20 mouse cellular contexts compared by ENCODE assay signal in the genomic region with DNA sequence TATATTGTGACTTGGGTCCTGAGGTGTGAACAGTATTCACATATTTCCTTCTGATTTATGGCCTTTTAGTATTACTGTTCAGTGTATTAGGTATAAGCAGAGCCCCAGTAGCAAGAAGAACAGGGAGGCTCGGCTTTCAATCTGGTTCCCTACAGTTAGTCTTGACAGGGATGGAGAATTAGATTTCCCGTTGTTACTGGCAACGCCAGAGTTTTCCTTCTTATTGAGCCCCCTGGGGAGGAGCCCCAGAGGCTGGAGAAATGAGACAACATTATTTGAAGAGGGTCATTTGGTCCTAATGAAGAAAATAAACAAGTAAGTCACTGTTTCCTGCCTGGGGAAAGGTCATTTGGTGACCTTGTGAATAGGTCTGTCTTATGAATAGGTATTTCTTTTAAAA.
A peak's percentile ranks its signal among the peaks of the same experiment; 100 is the strongest.
DNase-seq lines count a peak whose midpoint lies in the region; ATAC-seq and TF ChIP-seq lines count a peak whose summit lies in the region.
"Had no signal": no experiment of that assay in that cellular context is flagged by ENCODE, and none has a peak within 500 bp of the region (broad histone marks: within the 10 kb centered on the region; RNA-seq: fewer than 3 reads in every experiment).

No protein-coding gene starts in this region.

- no peak for TF ChIP-seq EP300 in heart, adult 2 months (IDR thresholded peaks at IDR 0.05; ENCODE audit: insufficient read depth, low read depth, low read length)

- WGBS in heart, adult 2 months = 33% methylated on average over 3 of the region's 3 CpGs
- 32% methylated on average over 3 of the region's 3 CpGs for WGBS in heart, embryonic 11.5 days (ENCODE audit: insufficient replicate concordance)
- WGBS in midbrain, embryonic 14.5 days = 3% methylated on average over 3 of the region's 3 CpGs
- WGBS in midbrain, postnatal 0 days = 12% methylated on average over 3 of the region's 3 CpGs

- no peak for TF ChIP-seq POLR2A in heart, adult 2 months (IDR thresholded peaks at IDR 0.05; ENCODE audit: insufficient read depth, low read depth, low read length)

- DNase-seq in heart, adult 2 months = no peak
- peak; percentile 41 for DNase-seq in midbrain, embryonic 14.5 days
- no peak for DNase-seq in midbrain, postnatal 0 days (ENCODE audit: low spot score)
- peak; percentile 27 for DNase-seq in embryo, embryonic 9.5 days (ENCODE audit: extremely low spot score)
- DNase-seq in gastrocnemius, postnatal 25 days = no peak
- DNase-seq in cerebellum, adult 9-11 months = no peak
- DNase-seq: adrenal gland, postnatal 14 days; cerebellum, adult 18-20 months; cerebellum, postnatal 10 days; gastrocnemius, postnatal 14 days; heart, postnatal 36 days had no signal

- H3K4me2 ChIP-seq in heart, embryonic 11.5 days = no peak overlapping the region
- H3K4me2 ChIP-seq in midbrain, embryonic 14.5 days (ENCODE audit: low read length) = no peak overlapping the region
- H3K4me2 ChIP-seq in midbrain, postnatal 0 days (ENCODE audit: low read depth, low read length, poor library complexity, severe bottlenecking) = no peak overlapping the region
- H3K4me2 ChIP-seq: embryonic facial prominence, embryonic 12.5 days; forebrain, embryonic 15.5 days; heart, embryonic 12.5 days; hindbrain, embryonic 15.5 days had no signal

- H3K27me3 ChIP-seq in heart, adult 2 months (ENCODE audit: control insufficient read depth, insufficient read depth, low read length) = no peaks in the 10 kb centered on the region
- no peaks in the 10 kb centered on the region; the same call in 1 of the 2 replicates for H3K27me3 ChIP-seq in heart, embryonic 11.5 days (ENCODE audit: control insufficient read depth, insufficient read depth, low read length)
- H3K27me3 ChIP-seq in midbrain, embryonic 14.5 days (ENCODE audit: control insufficient read depth, insufficient read depth, low read length) = no peaks in the 10 kb centered on the region
- H3K27me3 ChIP-seq in midbrain, postnatal 0 days (ENCODE audit: insufficient read depth, low read length) = no peaks in the 10 kb centered on the region
- H3K27me3 ChIP-seq: CH12.LX; embryonic facial prominence, embryonic 12.5 days; forebrain, embryonic 15.5 days; hindbrain, embryonic 15.5 days had no signal

- intact Hi-C loops in heart, adult 2 months (cut with DNase I) = loop anchor here (2.0 kb wide), 1 partner anchor 43 kb away; no protein-coding TSS in a partner anchor

- H3K79me2 ChIP-seq in heart, adult 2 months (replicated peaks; ENCODE audit: control insufficient read depth, insufficient read depth, low read length) = no peaks in the 10 kb centered on the region

- H3K4me1 ChIP-seq in heart, adult 2 months (ENCODE audit: control insufficient read depth, insufficient read depth, low read length) = peaks cover 6% of the 10 kb centered on the region
- H3K4me1 ChIP-seq in heart, embryonic 11.5 days (ENCODE audit: control insufficient read depth, insufficient read depth, low read length) = no peaks in the 10 kb centered on the region
- 0 out of 2 replicates have a peak, but pooled peaks cover 2% of the 10 kb centered on the region for H3K4me1 ChIP-seq in midbrain, embryonic 14.5 days (ENCODE audit: control insufficient read depth, insufficient read depth, low read length)
- H3K4me1 ChIP-seq in midbrain, postnatal 0 days (ENCODE audit: insufficient read depth, low read length) = no peaks in the 10 kb centered on the region
- H3K4me1 ChIP-seq: heart, embryonic 12.5 days had no signal

- H3K9ac ChIP-seq in heart, adult 2 months (ENCODE audit: low read depth, low read length) = no peak overlapping the region
- H3K9ac ChIP-seq in heart, embryonic 11.5 days (ENCODE audit: low read depth, low read length) = no peak overlapping the region
- no peak overlapping the region for H3K9ac ChIP-seq in midbrain, embryonic 14.5 days (replicated peaks; ENCODE audit: low read length)
- H3K9ac ChIP-seq in midbrain, postnatal 0 days (replicated peaks; ENCODE audit: low read length, poor library complexity, severe bottlenecking) = no peak overlapping the region
- H3K9ac ChIP-seq: embryonic facial prominence, embryonic 12.5 days; forebrain, embryonic 15.5 days; heart, embryonic 12.5 days; hindbrain, embryonic 15.5 days had no signal

- H3K4me3 ChIP-seq in heart, adult 2 months = no peak overlapping the region
- no peak overlapping the region for H3K4me3 ChIP-seq in heart, embryonic 11.5 days (ENCODE audit: low read depth, low read length)
- H3K4me3 ChIP-seq in midbrain, embryonic 14.5 days (replicated peaks; ENCODE audit: low read depth, low read length) = no peak overlapping the region
- H3K4me3 ChIP-seq in midbrain, postnatal 0 days (ENCODE audit: low read depth, low read length) = no peak overlapping the region
- H3K4me3 ChIP-seq: embryonic facial prominence, embryonic 12.5 days; forebrain, embryonic 15.5 days; heart, embryonic 12.5 days; hindbrain, embryonic 15.5 days had no signal

- H3K36me3 ChIP-seq in heart, adult 2 months (ENCODE audit: control insufficient read depth, insufficient read depth, low read length) = peaks cover 5% of the 10 kb centered on the region
- H3K36me3 ChIP-seq in heart, embryonic 11.5 days (ENCODE audit: control insufficient read depth, insufficient read depth, low read length) = no peaks in the 10 kb centered on the region
- no peaks in the 10 kb centered on the region for H3K36me3 ChIP-seq in midbrain, embryonic 14.5 days (ENCODE audit: control insufficient read depth, insufficient read depth, low read length)
- no peaks in the 10 kb centered on the region for H3K36me3 ChIP-seq in midbrain, postnatal 0 days (ENCODE audit: insufficient read depth, low read length)
- H3K36me3 ChIP-seq: embryonic facial prominence, embryonic 12.5 days; forebrain, embryonic 15.5 days; heart, embryonic 12.5 days; hindbrain, embryonic 15.5 days had no signal

- no peak for ATAC-seq in heart, embryonic 11.5 days (replicated peaks; ENCODE audit: insufficient number of reproducible peaks, low FRiP score, low TSS enrichment)
- ATAC-seq in midbrain, embryonic 14.5 days (ENCODE audit: low FRiP score, low TSS enrichment) = no peak
- ATAC-seq in midbrain, postnatal 0 days (ENCODE audit: low FRiP score) = no peak
- ATAC-seq: activated CD4-positive, CD25-positive, alpha-beta regulatory T cell, adult 4 months; forebrain, embryonic 15.5 days; intestine, embryonic 16.5 days; Patski had no signal

- peak overlapping the region; percentile 55 for H3K27ac ChIP-seq in heart, adult 2 months
- no peak overlapping the region for H3K27ac ChIP-seq in heart, embryonic 11.5 days (ENCODE audit: low read depth, low read length)
- H3K27ac ChIP-seq in midbrain, embryonic 14.5 days (replicated peaks; ENCODE audit: low read depth, low read length) = no peak overlapping the region
- H3K27ac ChIP-seq in midbrain, postnatal 0 days (ENCODE audit: low read depth, low read length) = no peak overlapping the region
- H3K27ac ChIP-seq: embryonic facial prominence, embryonic 12.5 days; forebrain, embryonic 15.5 days; hindbrain, embryonic 15.5 days had no signal

- no peaks in the 10 kb centered on the region for H3K9me3 ChIP-seq in heart, embryonic 11.5 days (replicated peaks; ENCODE audit: control insufficient read depth, low read length)
- no peaks in the 10 kb centered on the region for H3K9me3 ChIP-seq in midbrain, embryonic 14.5 days (ENCODE audit: control insufficient read depth, low read length)
- no peaks in the 10 kb centered on the region for H3K9me3 ChIP-seq in midbrain, postnatal 0 days (ENCODE audit: low read length)
- H3K9me3 ChIP-seq: embryonic facial prominence, embryonic 12.5 days; forebrain, embryonic 15.5 days; heart, embryonic 12.5 days; hindbrain, embryonic 15.5 days had no signal

- no peak for TF ChIP-seq CTCF in heart, adult 2 months (IDR thresholded peaks at IDR 0.05)
- TF ChIP-seq CTCF in midbrain, postnatal 0 days (IDR thresholded peaks at IDR 0.05) = no peak

Comparison
In these comparisons a context has a peak if more than half of its experiments do, and no peak if none do; other contexts are left out.
1. DNase-seq: peak in midbrain, embryonic 14.5 days (single experiment) and embryo, embryonic 9.5 days (single experiment); none in heart, adult 2 months (0 of 2), midbrain, postnatal 0 days (single experiment), gastrocnemius, postnatal 25 days (single experiment) and cerebellum, adult 9-11 months (single experiment).